Comparison of ENCODE assay signal across 21 mouse cellular contexts in the genomic region with DNA sequence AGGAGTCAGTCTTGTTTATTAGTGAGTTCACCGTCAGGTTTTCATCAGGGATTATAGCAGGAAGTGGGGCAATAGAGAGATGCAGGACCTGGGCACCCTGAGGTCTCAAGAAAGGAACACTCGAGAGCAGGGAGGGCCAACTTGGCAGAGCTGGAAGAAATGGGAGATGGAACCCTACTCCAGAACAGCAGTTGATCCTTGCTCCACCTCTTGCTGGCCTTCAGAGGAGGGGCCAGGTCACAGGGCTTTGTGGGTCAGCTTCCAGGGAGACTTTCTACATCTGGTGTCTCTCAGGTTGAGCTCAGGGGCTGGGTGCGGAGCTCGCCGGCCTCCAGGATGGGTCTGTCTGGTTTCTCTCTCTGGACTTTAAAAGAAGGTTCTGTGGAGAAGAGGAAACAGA. TPM values are rescaled to one million over a fixed set of nuclear protein-coding genes. Genes with fewer than 3 reads are reported as not detected.
"Had no signal": no experiment of that assay in that cellular context is flagged by ENCODE, and none has a peak within 500 bp of the region (broad histone marks: within the 10 kb centered on the region; RNA-seq: fewer than 3 reads in every experiment).

No protein-coding gene starts in this region.

- H3K4me1 ChIP-seq: neural tube, embryonic 12.5 days; neural tube, embryonic 13.5 days; stomach, embryonic 15.5 days had no signal

- H3K27ac ChIP-seq: neural tube, embryonic 12.5 days; neural tube, embryonic 13.5 days; stomach, embryonic 15.5 days; stomach, postnatal 0 days had no signal

- H3K27me3 ChIP-seq: neural tube, embryonic 12.5 days; stomach, embryonic 15.5 days had no signal

- H3K9me3 ChIP-seq: neural tube, embryonic 12.5 days; neural tube, embryonic 13.5 days; stomach, embryonic 15.5 days had no signal

- H3K4me3 ChIP-seq: neural tube, embryonic 12.5 days; neural tube, embryonic 13.5 days; stomach, embryonic 15.5 days had no signal

- H3K36me3 ChIP-seq: neural tube, embryonic 12.5 days; neural tube, embryonic 13.5 days; stomach, embryonic 15.5 days had no signal

- DNase-seq: retina, postnatal 1 day; right cerebral cortex, adult 18-20 months; right cerebral cortex, postnatal 14 days; right cerebral cortex, postnatal 25 days; right cerebral cortex, postnatal 4 days; spleen, adult 18-20 months; thymus, adult 18-20 months; thymus, adult 2 months; thymus, postnatal 14 days; thymus, postnatal 25 days; thymus, postnatal 36 days; thymus, postnatal 4 days had no signal

- H3K9ac ChIP-seq: neural tube, embryonic 12.5 days; neural tube, embryonic 13.5 days; stomach, embryonic 15.5 days had no signal

- H3K4me2 ChIP-seq: neural tube, embryonic 12.5 days; neural tube, embryonic 13.5 days; stomach, embryonic 15.5 days had no signal

RNA-seq across cellular contexts. Expression of a gene that starts 42.9 kb away (rescaled TPM):
- polyA plus RNA-seq: spleen, adult 2 months; urinary bladder, adult 2 months had no signal

RNA-seq across cellular contexts. Expression of a gene that starts 45.4 kb away (rescaled TPM):
- total RNA-seq: neutrophil, adult 5-6 weeks had no signal
- polyA plus RNA-seq: neural tube, embryonic 13.5 days; neural tube, embryonic 14.5 days; spleen, adult 2 months; stomach, embryonic 14.5 days; stomach, postnatal 0 days; urinary bladder, adult 2 months had no signal
